Mouse (Mus musculus) liver, adult 2 months (tissue): Measurements from ENCODE around the gene Cep112. TPM values are rescaled to one million over a fixed set of nuclear protein-coding genes. Genes with fewer than 3 reads are reported as not detected.

Experiments
- DNase-seq: peaks from one replicate; pipeline ENCODE4 v3.0.0-alpha.2; 2011; ENCODE audit warnings: low read depth, low spot score; ENCODE audit errors: extremely low read depth
- H3K27ac ChIP-seq: fragments of 200-500 bp; replicated peaks from 2 replicates; pipeline ENCODE4 v1.5.1; 2012; ENCODE audit warnings: low read depth, mild to moderate bottlenecking, control low read depth, inconsistent platforms, low read length; ENCODE audit not compliant: insufficient read depth
- H3K27me3 ChIP-seq: fragments of 200-500 bp; 2 replicates; pipeline ENCODE4 v1.6.1; 2012; ENCODE audit warnings: mild to moderate bottlenecking, moderate library complexity, low read length, inconsistent platforms; ENCODE audit not compliant: control insufficient read depth, insufficient read depth
- H3K36me3 ChIP-seq: fragments of 200-500 bp; 2 replicates; pipeline ENCODE4 v1.6.1; 2012; ENCODE audit warnings: low read length, inconsistent platforms; ENCODE audit not compliant: control insufficient read depth, insufficient read depth
- H3K4me1 ChIP-seq: fragments of 200-500 bp; 2 replicates; pipeline ENCODE4 v1.6.1; 2011; ENCODE audit warnings: low read length; ENCODE audit not compliant: control insufficient read depth, insufficient read depth
- H3K4me3 ChIP-seq: fragments of 200-500 bp; 2 replicates; pipeline ENCODE4 v1.5.1; 2011; ENCODE audit warnings: low read depth, mild to moderate bottlenecking, control low read depth, low read length, moderate library complexity; ENCODE audit not compliant: insufficient read depth
- H3K79me2 ChIP-seq: fragments of 200-500 bp; 2 replicates; pipeline ENCODE4 v1.6.1; 2012; ENCODE audit warnings: inconsistent platforms, mild to moderate bottlenecking, low read length, moderate library complexity; ENCODE audit not compliant: control insufficient read depth, insufficient read depth
- H3K9ac ChIP-seq: fragments of 200-500 bp; 2 replicates; pipeline ENCODE4 v1.6.1; 2012; ENCODE audit warnings: low read depth, mild to moderate bottlenecking, control low read depth, inconsistent platforms, low read length
- CTCF ChIP-seq: fragments of 200-500 bp; IDR thresholded peaks from 2 replicates; pipeline ENCODE4 v1.5.1; 2011; ENCODE audit warnings: low read depth, low read length, control low read depth
- POLR2A ChIP-seq: fragments of 200-500 bp; IDR thresholded peaks from 2 replicates; pipeline ENCODE4 v1.6.1; 2011; ENCODE audit warnings: low read length, control low read depth; ENCODE audit not compliant: insufficient read depth; ENCODE audit errors: extremely low read depth
- WGBS: fragments of 180-500 bp; shearing (Covaris S2); methylation state at CpG from one replicate; pipeline ENCODE4 v1.1.7; 2018; 5-methylcytosine and 5-hydroxymethylcytosine counted together
- polyA plus RNA-seq: library from polyadenylated mRNA; depleted of rRNA; stranded (reverse); fragments of >200 nt; gene quantifications from 2 replicates; pipeline ENCODE4 v1.2.3, GENCODE M21; 2012
- total RNA-seq: library from RNA; depleted of rRNA; stranded (reverse); fragments of >200 nt; gene quantifications from 2 replicates; pipeline ENCODE4 v1.2.3, GENCODE M21; 2014

Gene Cep112
- total and polyA plus RNA-seq, 2 experiments, result 0.21 to 0.65 TPM

- Histone ChIP-seq H3K79me2 (no peaks in the 10 kb centered on the region), H3K4me3 (no peak overlapping the region), H3K27me3 (no peaks in the 10 kb centered on the region), H3K27ac (no peak overlapping the region), H3K4me1 (no peaks in the 10 kb centered on the region; the same call in 1 of the 2 replicates), H3K36me3 (no peaks in the 10 kb centered on the region), H3K9ac (no peak overlapping the region)
- TF ChIP-seq CTCF (no peak), POLR2A (no peak)
- 82% methylated on average over 10 of the region's 10 CpGs for WGBS
- no peak for DNase-seq
These were observed 469.0 kb downstream of the Cep112 start for GRCm38 (mm10) chr11:108893855-108894510.

- WGBS, result 31% methylated on average over 4 of the region's 4 CpGs
- H3K27ac ChIP-seq, result no peak overlapping the region
- no peaks in the 10 kb centered on the region for H3K4me1 ChIP-seq
- H3K27me3 ChIP-seq, result no peaks in the 10 kb centered on the region
- no peak for TF ChIP-seq POLR2A
- no peak for TF ChIP-seq CTCF
- DNase-seq, result peak; percentile 80
- no peaks in the 10 kb centered on the region for H3K79me2 ChIP-seq
- no peak overlapping the region for H3K4me3 ChIP-seq
- no peaks in the 10 kb centered on the region for H3K36me3 ChIP-seq
- no peak overlapping the region for H3K9ac ChIP-seq
These were observed 472.0 kb downstream of the Cep112 start for GRCm38 (mm10) chr11:108897034-108897433.

- Histone ChIP-seq H3K4me1 (no peaks in the 10 kb centered on the region), H3K4me3 (no peak overlapping the region), H3K27me3 (no peaks in the 10 kb centered on the region), H3K36me3 (no peaks in the 10 kb centered on the region), H3K9ac (no peak overlapping the region), H3K27ac (no peak overlapping the region), H3K79me2 (no peaks in the 10 kb centered on the region)
- 76% methylated on average over 9 of the region's 9 CpGs for WGBS
- TF ChIP-seq POLR2A, result no peak
- TF ChIP-seq CTCF, result no peak
- DNase-seq, result peak; percentile 50
These were observed 473.1 kb downstream of the Cep112 start for GRCm38 (mm10) chr11:108898063-108898462.

GRCm38 (mm10) chr11:108898483-108898882, 473.5 kb downstream of the Cep112 start:
- DNase-seq, result no peak
- H3K36me3 ChIP-seq, result no peaks in the 10 kb centered on the region
- H3K27me3 ChIP-seq, result no peaks in the 10 kb centered on the region
- 92% methylated on average over 6 of the region's 6 CpGs for WGBS
- H3K9ac ChIP-seq, result no peak overlapping the region
- no peaks in the 10 kb centered on the region for H3K79me2 ChIP-seq
- H3K27ac ChIP-seq, result no peak overlapping the region
- no peak overlapping the region for H3K4me3 ChIP-seq
- TF ChIP-seq CTCF (no peak), POLR2A (no peak)
- no peaks in the 10 kb centered on the region for H3K4me1 ChIP-seq

- Histone ChIP-seq H3K27ac (no peak overlapping the region), H3K36me3 (no peaks in the 10 kb centered on the region), H3K79me2 (no peaks in the 10 kb centered on the region), H3K9ac (no peak overlapping the region), H3K4me3 (no peak overlapping the region), H3K27me3 (no peaks in the 10 kb centered on the region), H3K4me1 (no peaks in the 10 kb centered on the region)
- TF ChIP-seq CTCF (no peak), POLR2A (no peak)
- 88% methylated on average over 10 of the region's 10 CpGs for WGBS
- no peak for DNase-seq
These were observed 475.9 kb downstream of the Cep112 start for GRCm38 (mm10) chr11:108900718-108901488.

GRCm38 (mm10) chr11:108901670-108902069, 476.7 kb downstream of the Cep112 start:
- Histone ChIP-seq H3K27me3 (no peaks in the 10 kb centered on the region), H3K27ac (no peak overlapping the region), H3K4me1 (no peaks in the 10 kb centered on the region), H3K9ac (no peak overlapping the region), H3K79me2 (no peaks in the 10 kb centered on the region), H3K4me3 (no peak overlapping the region), H3K36me3 (no peaks in the 10 kb centered on the region)
- TF ChIP-seq POLR2A (no peak), CTCF (no peak)
- no peak for DNase-seq
- 84% methylated on average over 7 of the region's 7 CpGs for WGBS
